Mouse (Mus musculus): ENCODE results near the gene Gucy2g. TPM values are rescaled to one million over a fixed set of nuclear protein-coding genes. Genes with fewer than 3 reads are reported as not detected.

Gene Gucy2g
- polyA plus RNA-seq, 1 experiment, result 0.05 TPM

- DNase-seq (ENCODE audit: low read depth), result peak; percentile 72
- TF ChIP-seq CTCF (IDR thresholded peaks at IDR 0.05; ENCODE audit: borderline replicate concordance, extremely low read depth, insufficient read depth, insufficient read length), result peak; percentile 78
- no peak for TF ChIP-seq POLR2A (IDR thresholded peaks at IDR 0.05; ENCODE audit: borderline replicate concordance, extremely low read depth, insufficient read depth, insufficient read length, poor library complexity, severe bottlenecking)
These were observed 42.7 kb downstream of the Gucy2g start for GRCm38 (mm10) chr19:55198303-55198702.

- no peak for TF ChIP-seq POLR2A (IDR thresholded peaks at IDR 0.05; ENCODE audit: borderline replicate concordance, extremely low read depth, insufficient read depth, insufficient read length, poor library complexity, severe bottlenecking)
- no peak for TF ChIP-seq CTCF (IDR thresholded peaks at IDR 0.05; ENCODE audit: borderline replicate concordance, extremely low read depth, insufficient read depth, insufficient read length)
- DNase-seq (ENCODE audit: low read depth), result no peak
These were observed 45.5 kb downstream of the Gucy2g start for GRCm38 (mm10) chr19:55195574-55195973.

GRCm38 (mm10) chr19:55194520-55195170 lies 46.4 kb downstream of the Gucy2g start:
- no peak for DNase-seq (ENCODE audit: low read depth)
- no peak for TF ChIP-seq CTCF (IDR thresholded peaks at IDR 0.05; ENCODE audit: borderline replicate concordance, extremely low read depth, insufficient read depth, insufficient read length)
- no peak for TF ChIP-seq POLR2A (IDR thresholded peaks at IDR 0.05; ENCODE audit: borderline replicate concordance, extremely low read depth, insufficient read depth, insufficient read length, poor library complexity, severe bottlenecking)

GRCm38 (mm10) chr19:55193717-55194394 lies 47.2 kb downstream of the Gucy2g start:
- no peak for DNase-seq (ENCODE audit: low read depth)
- TF ChIP-seq CTCF (IDR thresholded peaks at IDR 0.05; ENCODE audit: borderline replicate concordance, extremely low read depth, insufficient read depth, insufficient read length), result no peak

GRCm38 (mm10) chr19:55192254-55192945 lies 48.6 kb downstream of the Gucy2g start:
- no peak for DNase-seq (ENCODE audit: low read depth)
- TF ChIP-seq POLR2A (IDR thresholded peaks at IDR 0.05; ENCODE audit: borderline replicate concordance, extremely low read depth, insufficient read depth, insufficient read length, poor library complexity, severe bottlenecking) (no peak), CTCF (IDR thresholded peaks at IDR 0.05; ENCODE audit: borderline replicate concordance, extremely low read depth, insufficient read depth, insufficient read length) (no peak)

GRCm38 (mm10) chr19:55191596-55191995 lies 49.4 kb downstream of the Gucy2g start:
- no peak for TF ChIP-seq CTCF (IDR thresholded peaks at IDR 0.05; ENCODE audit: borderline replicate concordance, extremely low read depth, insufficient read depth, insufficient read length)
- no peak for DNase-seq (ENCODE audit: low read depth)

GRCm38 (mm10) chr19:55190065-55190464 lies 51.0 kb downstream of the Gucy2g start:
- DNase-seq (ENCODE audit: low read depth), result no peak
- no peak for TF ChIP-seq POLR2A (IDR thresholded peaks at IDR 0.05; ENCODE audit: borderline replicate concordance, extremely low read depth, insufficient read depth, insufficient read length, poor library complexity, severe bottlenecking)
- no peak for TF ChIP-seq CTCF (IDR thresholded peaks at IDR 0.05; ENCODE audit: borderline replicate concordance, extremely low read depth, insufficient read depth, insufficient read length)

GRCm38 (mm10) chr19:55185651-55186050 lies 55.4 kb downstream of the Gucy2g start:
- TF ChIP-seq CTCF (IDR thresholded peaks at IDR 0.05; ENCODE audit: borderline replicate concordance, extremely low read depth, insufficient read depth, insufficient read length) (no peak), POLR2A (IDR thresholded peaks at IDR 0.05; ENCODE audit: borderline replicate concordance, extremely low read depth, insufficient read depth, insufficient read length, poor library complexity, severe bottlenecking) (no peak)
- DNase-seq (ENCODE audit: low read depth), result peak; percentile 78

- peak; percentile 54 for DNase-seq (ENCODE audit: low read depth)
These were observed 56.0 kb downstream of the Gucy2g start for GRCm38 (mm10) chr19:55185074-55185473.

GRCm38 (mm10) chr19:55184442-55184841 lies 56.6 kb downstream of the Gucy2g start:
- DNase-seq (ENCODE audit: low read depth), result peak; percentile 55
- no peak for TF ChIP-seq POLR2A (IDR thresholded peaks at IDR 0.05; ENCODE audit: borderline replicate concordance, extremely low read depth, insufficient read depth, insufficient read length, poor library complexity, severe bottlenecking)
- no peak for TF ChIP-seq CTCF (IDR thresholded peaks at IDR 0.05; ENCODE audit: borderline replicate concordance, extremely low read depth, insufficient read depth, insufficient read length)

More at GRCm38 (mm10) chr19:55185074-55185473, 56.0 kb downstream of the Gucy2g start:
- no peak for TF ChIP-seq CTCF (IDR thresholded peaks at IDR 0.05; ENCODE audit: borderline replicate concordance, extremely low read depth, insufficient read depth, insufficient read length)
- TF ChIP-seq POLR2A (IDR thresholded peaks at IDR 0.05; ENCODE audit: borderline replicate concordance, extremely low read depth, insufficient read depth, insufficient read length, poor library complexity, severe bottlenecking), result no peak

GRCm38 (mm10) chr19:55180433-55180832 lies 60.6 kb downstream of the Gucy2g start, which contains the start of gene Tectb:
Gene Tectb (plus strand): TSS chr19:55180733.
- DNase-seq (ENCODE audit: low read depth), result no peak
- TF ChIP-seq CTCF (IDR thresholded peaks at IDR 0.05; ENCODE audit: borderline replicate concordance, extremely low read depth, insufficient read depth, insufficient read length), result no peak
- no peak for TF ChIP-seq POLR2A (IDR thresholded peaks at IDR 0.05; ENCODE audit: borderline replicate concordance, extremely low read depth, insufficient read depth, insufficient read length, poor library complexity, severe bottlenecking)

All from brain, embryonic 14.5 days (tissue).